Mouse (Mus musculus): ENCODE data around the gene Pusl1. TPM values are rescaled to one million over a fixed set of nuclear protein-coding genes. Genes with fewer than 3 reads are reported as not detected.

Pusl1 gene
- polyA plus RNA-seq, 2 experiments: 12.9 to 16.8 TPM

GRCm38 (mm10) chr4:155838187-155839153 lies 53.1 kb downstream of the Pusl1 start:
- H3K27ac ChIP-seq: no peak overlapping the region
- no peaks in the 10 kb centered on the region for H3K36me3 ChIP-seq (replicated peaks; ENCODE audit: control insufficient read depth, insufficient read depth, low read depth)
- H3K27me3 ChIP-seq (ENCODE audit: control insufficient read depth, insufficient read depth, low read length): peaks cover 6% of the 10 kb centered on the region
- ATAC-seq (ENCODE audit: insufficient read depth): no peak
- H3K4me1 ChIP-seq (replicated peaks; ENCODE audit: control insufficient read depth in 2 of 2, insufficient read depth in 2 of 2, low read length in 1 of 2): peaks cover 5 to 10% of the 10 kb centered on the region in 2 experiments
- TF ChIP-seq CTCF (IDR thresholded peaks at IDR 0.05; ENCODE audit: low read depth) (no peak), EP300 (IDR thresholded peaks at IDR 0.05; ENCODE audit: low read depth) (no peak)
- 45% methylated on average over 8 of the region's 8 CpGs for WGBS (ENCODE audit: insufficient replicate concordance)
- no peak overlapping the region for H3K4me3 ChIP-seq (ENCODE audit: insufficient read depth in 1 of 2, low read depth in 2 of 2, low read length in 2 of 2)
- H3K9ac ChIP-seq (replicated peaks): no peak overlapping the region
- no peak overlapping the region for H3K4me2 ChIP-seq (ENCODE audit: low read depth)
- no peak for DNase-seq (ENCODE audit: low read depth in 3 of 3, low spot score in 3 of 3)
- H3K9me3 ChIP-seq (ENCODE audit: control insufficient read depth, low read length): no peaks in the 10 kb centered on the region

Small RNAs within 50 kb of the gene (microRNA-seq; reads per million reads assigned to microRNA genes)
- not detected for gene Gm22991

Other genes starting within 250 kb of the Pusl1 start
- gene Gm10563, start 246.4 kb downstream of the Pusl1 start, polyA plus RNA-seq (2012; rRNA removed): not detected in 2 replicates
- not detected in 2 replicates for gene Gm10563, start 246.4 kb downstream of the Pusl1 start, polyA plus RNA-seq (2014; fragmentation: Nextera tagmentation; extraction: Ambion mirVana)
- 3.4 and 5.4 TPM in 2 replicates for gene Mmp23, start 238.4 kb downstream of the Pusl1 start, polyA plus RNA-seq (2012; rRNA removed)
- 2.8 TPM in 2 replicates for gene Mmp23, start 238.4 kb downstream of the Pusl1 start, polyA plus RNA-seq (2014; fragmentation: Nextera tagmentation; extraction: Ambion mirVana)
- gene Mib2, start 222.6 kb downstream of the Pusl1 start, polyA plus RNA-seq (2012; rRNA removed): 4.8 and 4.9 TPM in 2 replicates
- gene Mib2, start 222.6 kb downstream of the Pusl1 start, polyA plus RNA-seq (2014; fragmentation: Nextera tagmentation; extraction: Ambion mirVana): 1.8 and 1.9 TPM in 2 replicates
- 0.58 and 0.87 TPM in 2 replicates for gene Fndc10, start 197.4 kb downstream of the Pusl1 start, polyA plus RNA-seq (2012; rRNA removed)
- gene Fndc10, start 197.4 kb downstream of the Pusl1 start, polyA plus RNA-seq (2014; fragmentation: Nextera tagmentation; extraction: Ambion mirVana): 0.10 and 0.15 TPM in 2 replicates
- 38.6 and 39.5 TPM in 2 replicates for gene Ssu72, start 187.0 kb downstream of the Pusl1 start, polyA plus RNA-seq (2012; rRNA removed)
- 53.9 and 56.9 TPM in 2 replicates for gene Ssu72, start 187.0 kb downstream of the Pusl1 start, polyA plus RNA-seq (2014; fragmentation: Nextera tagmentation; extraction: Ambion mirVana)
- 0.06 and 0.17 TPM in 2 replicates for gene Tmem240, start 157.0 kb downstream of the Pusl1 start, polyA plus RNA-seq (2012; rRNA removed)
- gene Tmem240, start 157.0 kb downstream of the Pusl1 start, polyA plus RNA-seq (2014; fragmentation: Nextera tagmentation; extraction: Ambion mirVana): 0.06 TPM in 1 of 2 replicates, not detected in the other
- 28.7 and 41.8 TPM in 2 replicates for gene Atad3a, start 130.7 kb downstream of the Pusl1 start, polyA plus RNA-seq (2012; rRNA removed)
- gene Atad3a, start 130.7 kb downstream of the Pusl1 start, polyA plus RNA-seq (2014; fragmentation: Nextera tagmentation; extraction: Ambion mirVana): 31.2 and 38.7 TPM in 2 replicates
- 0.13 and 0.15 TPM in 2 replicates for gene Vwa1, start 117.1 kb downstream of the Pusl1 start, polyA plus RNA-seq (2012; rRNA removed)
- 0.14 and 0.19 TPM in 2 replicates for gene Vwa1, start 117.1 kb downstream of the Pusl1 start, polyA plus RNA-seq (2014; fragmentation: Nextera tagmentation; extraction: Ambion mirVana)
- 0.28 and 0.32 TPM in 2 replicates for gene Tmem88b, start 105.9 kb downstream of the Pusl1 start, polyA plus RNA-seq (2012; rRNA removed)
- gene Tmem88b, start 105.9 kb downstream of the Pusl1 start, polyA plus RNA-seq (2014; fragmentation: Nextera tagmentation; extraction: Ambion mirVana): 0.04 and 0.11 TPM in 2 replicates
- 0.02 and 0.03 TPM in 2 replicates for gene Ankrd65, start 101.3 kb downstream of the Pusl1 start, polyA plus RNA-seq (2012; rRNA removed)
- not detected in 2 replicates for gene Ankrd65, start 101.3 kb downstream of the Pusl1 start, polyA plus RNA-seq (2014; fragmentation: Nextera tagmentation; extraction: Ambion mirVana)
- 41.6 and 62.8 TPM in 2 replicates for gene Mrpl20, start 88.9 kb downstream of the Pusl1 start, polyA plus RNA-seq (2012; rRNA removed)
- gene Mrpl20, start 88.9 kb downstream of the Pusl1 start, polyA plus RNA-seq (2014; fragmentation: Nextera tagmentation; extraction: Ambion mirVana): 197 and 200 TPM in 2 replicates
- gene Ccnl2, start 79.3 kb downstream of the Pusl1 start, polyA plus RNA-seq (2012; rRNA removed): 43.3 and 65.8 TPM in 2 replicates
- gene Ccnl2, start 79.3 kb downstream of the Pusl1 start, polyA plus RNA-seq (2014; fragmentation: Nextera tagmentation; extraction: Ambion mirVana): 51.2 and 57.2 TPM in 2 replicates
- 67.4 and 77.0 TPM in 2 replicates for gene Aurkaip1, start 60.5 kb downstream of the Pusl1 start, polyA plus RNA-seq (2012; rRNA removed)
- 117 and 120 TPM in 2 replicates for gene Aurkaip1, start 60.5 kb downstream of the Pusl1 start, polyA plus RNA-seq (2014; fragmentation: Nextera tagmentation; extraction: Ambion mirVana)
- gene Mxra8, start 52.1 kb downstream of the Pusl1 start, polyA plus RNA-seq (2012; rRNA removed): 5.4 and 6.2 TPM in 2 replicates
- gene Mxra8, start 52.1 kb downstream of the Pusl1 start, polyA plus RNA-seq (2014; fragmentation: Nextera tagmentation; extraction: Ambion mirVana): 3.9 and 4.9 TPM in 2 replicates
- gene Dvl1, start 44.4 kb downstream of the Pusl1 start, polyA plus RNA-seq (2012; rRNA removed): 20.9 and 24.5 TPM in 2 replicates
- 2.8 and 3.9 TPM in 2 replicates for gene Dvl1, start 44.4 kb downstream of the Pusl1 start, polyA plus RNA-seq (2014; fragmentation: Nextera tagmentation; extraction: Ambion mirVana)
- gene Tas1r3, start 28.4 kb downstream of the Pusl1 start, polyA plus RNA-seq (2012; rRNA removed): 0.08 and 0.09 TPM in 2 replicates
- 0.04 and 0.06 TPM in 2 replicates for gene Tas1r3, start 28.4 kb downstream of the Pusl1 start, polyA plus RNA-seq (2014; fragmentation: Nextera tagmentation; extraction: Ambion mirVana)
- 5.6 and 6.6 TPM in 2 replicates for gene Cptp, start 22.3 kb downstream of the Pusl1 start, polyA plus RNA-seq (2012; rRNA removed)
- gene Cptp, start 22.3 kb downstream of the Pusl1 start, polyA plus RNA-seq (2014; fragmentation: Nextera tagmentation; extraction: Ambion mirVana): 7.6 and 9.4 TPM in 2 replicates
- 16.7 and 22.1 TPM in 2 replicates for gene Ints11, start 22.2 kb downstream of the Pusl1 start, polyA plus RNA-seq (2012; rRNA removed)
- 34.0 and 34.6 TPM in 2 replicates for gene Ints11, start 22.2 kb downstream of the Pusl1 start, polyA plus RNA-seq (2014; fragmentation: Nextera tagmentation; extraction: Ambion mirVana)
- 9.4 and 9.6 TPM in 2 replicates for gene Acap3, start within 50 bp of the Pusl1 start, polyA plus RNA-seq (2012; rRNA removed)
- gene Acap3, start within 50 bp of the Pusl1 start, polyA plus RNA-seq (2014; fragmentation: Nextera tagmentation; extraction: Ambion mirVana): 4.7 and 5.5 TPM in 2 replicates
- gene Ube2j2, start 52.0 kb upstream of the Pusl1 start, polyA plus RNA-seq (2012; rRNA removed): 19.9 and 36.9 TPM in 2 replicates
- 61.5 and 62.3 TPM in 2 replicates for gene Ube2j2, start 52.0 kb upstream of the Pusl1 start, polyA plus RNA-seq (2014; fragmentation: Nextera tagmentation; extraction: Ambion mirVana)
- 37.4 and 43.2 TPM in 2 replicates for gene C1qtnf12, start 70.5 kb upstream of the Pusl1 start, polyA plus RNA-seq (2012; rRNA removed)
- 85.1 and 96.2 TPM in 2 replicates for gene C1qtnf12, start 70.5 kb upstream of the Pusl1 start, polyA plus RNA-seq (2014; fragmentation: Nextera tagmentation; extraction: Ambion mirVana)
- 2.8 and 2.9 TPM in 2 replicates for gene B3galt6, start 100.9 kb upstream of the Pusl1 start, polyA plus RNA-seq (2012; rRNA removed)
- 3.7 TPM in 2 replicates for gene B3galt6, start 100.9 kb upstream of the Pusl1 start, polyA plus RNA-seq (2014; fragmentation: Nextera tagmentation; extraction: Ambion mirVana)
- gene Sdf4, start 101.1 kb upstream of the Pusl1 start, polyA plus RNA-seq (2012; rRNA removed): 20.1 and 26.8 TPM in 2 replicates
- gene Sdf4, start 101.1 kb upstream of the Pusl1 start, polyA plus RNA-seq (2014; fragmentation: Nextera tagmentation; extraction: Ambion mirVana): 72.1 and 79.4 TPM in 2 replicates
- gene Tnfrsf4, start 122.1 kb upstream of the Pusl1 start, polyA plus RNA-seq (2012; rRNA removed): 1.0 and 1.8 TPM in 2 replicates
- 0.13 TPM in 2 replicates for gene Tnfrsf4, start 122.1 kb upstream of the Pusl1 start, polyA plus RNA-seq (2014; fragmentation: Nextera tagmentation; extraction: Ambion mirVana)
- 0.39 and 0.92 TPM in 2 replicates for gene Tnfrsf18, start 134.4 kb upstream of the Pusl1 start, polyA plus RNA-seq (2012; rRNA removed)
- 0.39 and 0.53 TPM in 2 replicates for gene Tnfrsf18, start 134.4 kb upstream of the Pusl1 start, polyA plus RNA-seq (2014; fragmentation: Nextera tagmentation; extraction: Ambion mirVana)
- 0.42 and 0.71 TPM in 2 replicates for gene Ttll10, start 167.6 kb upstream of the Pusl1 start, polyA plus RNA-seq (2012; rRNA removed)
- gene Ttll10, start 167.6 kb upstream of the Pusl1 start, polyA plus RNA-seq (2014; fragmentation: Nextera tagmentation; extraction: Ambion mirVana): 0.28 and 0.38 TPM in 2 replicates
- 15.6 and 16.4 TPM in 2 replicates for gene 9430015G10Rik, start 218.2 kb upstream of the Pusl1 start, polyA plus RNA-seq (2012; rRNA removed)
- gene 9430015G10Rik, start 218.2 kb upstream of the Pusl1 start, polyA plus RNA-seq (2014; fragmentation: Nextera tagmentation; extraction: Ambion mirVana): 8.7 and 10.5 TPM in 2 replicates
- 0.27 and 0.35 TPM in 2 replicates for gene Rnf223, start 238.7 kb upstream of the Pusl1 start, polyA plus RNA-seq (2012; rRNA removed)
- gene Rnf223, start 238.7 kb upstream of the Pusl1 start, polyA plus RNA-seq (2014; fragmentation: Nextera tagmentation; extraction: Ambion mirVana): 0.13 TPM in 1 of 2 replicates, not detected in the other